Mouse (Mus musculus) ZHBTc4 (cell line): Measurements from ENCODE around the gene Ung.

Source experiments
- DNase-seq: peaks from one replicate; pipeline ENCODE4 v3.0.0-alpha.2; 2011; ENCODE audit warnings: low read depth, low spot score

Ung gene

DNA sequence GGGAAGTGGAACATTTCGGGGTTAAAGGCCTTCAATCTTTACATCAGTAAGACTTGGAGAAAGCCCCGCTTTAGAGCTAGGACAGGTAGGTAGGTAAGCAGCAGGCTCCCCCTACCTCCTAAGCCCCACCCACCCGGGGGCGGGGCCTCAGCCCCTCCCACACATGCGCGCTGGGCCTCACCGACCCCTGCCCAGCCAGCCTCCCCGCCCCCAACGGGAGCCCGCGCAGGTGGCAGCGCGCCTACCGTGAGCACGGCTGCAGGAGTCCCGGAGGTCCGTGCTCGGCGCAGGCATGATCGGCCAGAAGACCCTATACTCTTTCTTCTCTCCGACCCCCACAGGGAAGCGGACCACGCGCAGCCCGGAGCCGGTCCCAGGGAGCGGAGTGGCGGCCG is at the start of gene Ung:
Gene Ung (plus strand): TSS at position 176 of the 395 bp plus-strand sequence.
- peak; percentile 91 for DNase-seq

DNA sequence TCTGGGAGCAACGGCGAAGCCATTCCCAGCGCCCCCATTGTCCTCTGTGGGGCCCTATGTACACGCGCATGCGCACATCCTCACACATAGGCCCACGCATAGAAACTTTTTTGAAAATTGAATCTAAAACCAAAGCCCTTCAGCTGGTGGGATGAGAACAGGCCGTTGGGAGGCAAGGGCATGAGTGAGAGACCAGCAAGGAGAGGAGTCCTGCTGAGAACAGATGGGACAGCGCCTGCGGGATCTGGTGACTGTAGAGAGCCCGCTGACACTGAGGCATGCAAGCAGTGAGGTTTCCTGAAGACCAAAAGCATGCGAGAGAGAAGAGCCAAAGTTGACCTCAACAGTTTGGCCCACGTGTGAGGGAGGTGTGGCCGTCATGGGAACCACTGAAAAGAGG is 44.7 kb upstream of the Ung start:
- no peak for DNase-seq

DNA sequence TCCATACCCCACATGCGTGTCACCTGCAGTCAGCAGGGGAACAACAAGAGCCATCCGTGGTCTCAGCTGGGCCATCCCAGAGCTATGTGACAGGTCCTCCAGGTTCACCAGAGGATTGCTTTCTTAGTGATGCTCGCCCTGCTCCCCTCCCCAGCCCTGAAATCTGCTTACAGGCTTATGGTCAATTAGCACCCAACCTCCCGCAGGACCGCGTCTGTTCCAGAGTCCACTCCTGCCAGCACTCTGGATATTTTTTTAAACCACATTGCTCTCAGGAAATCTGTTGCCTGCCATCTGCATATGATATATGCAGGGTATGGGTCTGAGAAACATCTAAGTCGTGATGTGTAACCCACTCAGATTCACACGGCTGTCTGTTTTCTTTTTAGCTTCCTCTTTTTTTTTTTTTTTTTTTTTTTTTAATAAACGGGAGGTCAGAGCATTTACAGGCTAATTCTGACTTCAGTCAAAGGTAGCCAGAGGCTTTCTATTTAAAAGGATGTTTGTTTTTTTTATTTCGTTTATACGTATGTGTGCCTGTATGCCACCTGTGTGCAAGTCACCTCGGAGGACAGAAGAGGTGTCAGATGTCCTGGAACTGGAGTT is 42.2 kb upstream of the Ung start:
- no peak for DNase-seq

DNA sequence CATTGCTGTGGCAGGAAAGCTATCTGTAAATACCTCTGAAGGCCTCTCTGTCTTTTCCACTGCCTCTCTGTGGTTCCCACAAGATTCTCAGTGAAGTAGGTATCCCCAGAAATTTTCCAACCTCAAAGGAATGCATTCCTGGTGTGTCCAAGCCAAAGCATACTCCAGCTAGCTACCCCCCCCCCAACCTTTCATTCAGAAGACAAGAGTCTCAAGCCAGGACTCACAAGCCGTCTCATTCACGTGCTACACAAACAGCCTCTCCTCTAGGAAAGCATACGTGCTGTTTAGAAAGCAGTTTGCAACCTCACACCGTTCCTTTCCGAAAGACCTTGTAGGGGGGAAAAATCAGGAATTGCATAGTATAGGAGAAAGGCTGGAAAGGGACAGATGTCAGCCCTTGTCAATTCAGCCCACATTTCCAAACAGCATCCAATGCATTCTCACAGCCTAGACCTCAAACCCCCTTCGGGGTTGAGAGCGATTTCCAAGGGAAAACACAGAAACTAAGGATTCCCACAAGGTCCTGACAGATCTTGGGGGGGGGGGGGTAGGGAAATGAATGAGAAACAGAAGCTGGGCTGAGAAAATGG is 39.7 kb upstream of the Ung start:
- no peak for DNase-seq

DNA sequence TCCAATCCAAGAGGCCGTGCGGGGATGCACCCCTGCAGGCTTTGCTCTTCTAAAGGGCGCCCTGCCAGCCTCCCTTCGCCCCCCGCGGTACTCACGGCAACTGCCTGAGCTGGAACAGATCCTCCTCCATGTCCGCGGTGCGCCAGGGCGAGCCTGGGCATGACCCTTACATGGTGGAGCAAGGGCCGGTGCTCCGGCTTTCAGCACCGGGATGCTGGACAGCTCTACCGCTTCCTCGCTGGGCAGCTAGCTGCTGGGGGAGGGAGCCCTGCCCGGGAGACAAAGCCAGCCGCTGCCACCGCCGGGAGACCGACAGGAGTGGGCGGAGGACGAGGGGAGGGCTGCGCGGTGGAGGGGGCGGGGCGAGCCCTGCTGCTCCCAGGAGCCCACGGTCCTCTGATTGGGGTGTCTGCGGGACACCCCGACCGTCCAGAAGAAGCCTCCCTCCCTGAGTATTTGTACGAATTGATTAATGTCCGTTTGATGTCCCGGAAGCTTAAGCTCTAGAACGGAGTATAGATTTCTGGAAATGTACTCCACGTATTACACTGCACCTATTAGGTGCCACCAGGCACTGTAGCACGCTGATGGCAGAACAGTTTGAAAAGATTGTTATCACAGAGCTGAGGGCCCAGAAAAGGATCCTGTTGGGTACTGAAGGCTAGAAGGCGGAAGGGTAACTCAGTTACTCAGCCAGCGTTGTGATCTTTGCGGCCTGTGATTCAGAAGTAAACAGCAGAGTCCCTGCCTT is 39.0 kb upstream of the Ung start, which contains the start of gene Svop:
Gene Svop (minus strand): TSS at position 514 of the 751 bp plus-strand sequence.
- DNase-seq, result peak; percentile 92

DNA sequence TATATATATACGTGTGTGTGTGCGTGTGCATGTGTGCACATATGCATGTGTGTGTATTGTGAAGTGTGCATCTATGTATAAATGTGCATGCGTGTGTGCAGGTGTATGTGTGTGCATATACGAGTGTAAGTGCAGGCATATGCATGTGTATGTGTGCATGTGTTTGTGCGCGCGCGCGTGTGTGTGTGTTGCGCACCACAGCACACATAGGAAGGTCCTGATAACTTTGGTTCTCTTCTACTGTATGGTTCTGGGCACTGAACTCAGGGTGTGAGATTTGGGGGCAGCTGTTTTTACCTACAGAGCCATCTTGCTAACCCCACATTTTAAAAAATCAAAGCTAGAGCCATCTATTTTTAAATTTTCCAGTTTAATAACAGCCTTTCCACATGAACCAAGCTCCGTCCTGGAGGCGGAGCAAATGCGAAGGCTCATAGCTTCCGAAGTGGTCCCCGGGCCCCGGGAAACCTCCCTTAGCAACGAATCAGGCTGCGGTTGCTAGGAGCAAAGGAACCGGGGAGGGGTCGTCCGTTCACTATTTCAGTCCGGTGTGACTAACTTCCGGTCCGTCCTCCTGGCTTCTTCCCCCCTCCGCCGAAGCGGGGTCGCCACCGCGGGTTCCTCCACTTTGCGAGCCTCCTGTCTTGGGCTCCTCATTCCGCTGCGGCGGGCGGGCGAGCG is 30.3 kb upstream of the Ung start:
- DNase-seq, result peak; percentile 96

DNA sequence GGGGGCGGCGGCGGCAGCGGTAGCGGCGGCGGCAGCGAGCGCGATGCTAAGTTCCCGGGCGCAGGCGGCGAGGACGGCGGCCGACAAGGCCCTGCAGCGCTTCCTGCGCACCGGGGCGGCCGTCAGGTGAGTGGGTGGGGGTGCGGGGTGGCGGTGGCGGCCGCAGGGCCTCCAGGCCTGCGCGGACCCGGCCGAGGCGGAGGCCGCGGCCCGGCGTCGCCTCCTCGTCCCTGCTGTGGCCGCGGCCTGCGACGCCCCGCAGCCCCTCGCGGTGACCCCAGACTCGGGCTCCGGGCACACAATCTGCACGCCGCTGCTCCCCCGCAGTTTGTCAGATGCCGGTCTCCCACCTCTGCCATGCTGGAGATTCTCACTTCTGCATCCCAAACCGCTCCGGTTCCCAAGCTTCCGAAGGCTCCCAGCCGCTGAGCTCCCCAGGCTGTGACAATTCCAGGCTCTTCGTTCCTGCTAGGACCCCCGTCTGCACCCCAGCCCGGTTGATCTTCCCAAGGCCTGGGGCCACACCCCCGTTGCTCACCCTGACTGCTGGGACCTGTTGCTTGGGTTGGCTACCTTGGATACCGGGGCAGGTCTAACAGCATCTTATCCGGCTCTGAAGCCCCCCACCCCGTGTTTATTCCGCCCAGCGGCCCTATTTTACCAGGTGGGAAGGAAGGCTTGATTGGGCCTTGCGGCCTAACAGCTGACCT is 29.6 kb upstream of the Ung start:
- DNase-seq, result no peak

DNA sequence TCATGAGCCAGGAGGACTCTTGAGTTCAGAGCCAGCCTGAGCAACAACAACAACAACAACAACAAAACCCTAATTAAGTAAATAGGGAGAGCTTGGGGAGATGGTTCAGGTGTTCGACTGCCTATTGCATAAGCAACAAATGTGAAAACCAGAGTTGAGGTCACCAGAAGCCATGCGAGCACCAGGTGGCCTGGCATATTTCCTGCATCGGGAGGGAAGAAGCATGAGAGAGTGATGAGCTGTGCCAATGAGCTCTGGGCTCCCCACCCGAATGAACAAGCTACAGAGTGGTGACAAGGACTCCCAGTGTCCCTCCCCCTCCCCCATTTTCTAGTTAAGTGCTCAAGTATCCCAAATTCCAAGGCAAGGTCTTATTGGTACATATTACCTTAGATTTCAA is 28.3 kb upstream of the Ung start:
- no peak for DNase-seq

DNA sequence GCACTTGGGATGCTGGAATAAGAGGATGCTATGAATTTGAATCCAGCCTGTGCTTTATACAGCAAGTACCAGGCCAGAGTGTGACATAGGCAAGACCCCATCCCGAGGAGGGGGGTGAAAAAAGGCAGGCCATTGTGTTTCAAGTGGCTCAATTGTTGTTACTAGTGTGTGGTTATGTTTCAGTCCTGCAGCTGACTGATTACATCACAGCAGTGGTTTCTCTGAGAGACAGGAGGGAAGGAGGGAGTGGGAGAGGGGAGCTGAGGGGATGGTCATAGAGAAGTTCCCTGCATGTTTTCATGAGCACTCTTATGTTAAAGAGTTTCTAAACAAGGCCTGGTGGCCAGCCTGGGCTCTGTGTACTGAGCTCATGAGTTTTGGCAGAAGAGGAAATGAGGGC is 27.4 kb upstream of the Ung start:
- DNase-seq, result no peak

DNA sequence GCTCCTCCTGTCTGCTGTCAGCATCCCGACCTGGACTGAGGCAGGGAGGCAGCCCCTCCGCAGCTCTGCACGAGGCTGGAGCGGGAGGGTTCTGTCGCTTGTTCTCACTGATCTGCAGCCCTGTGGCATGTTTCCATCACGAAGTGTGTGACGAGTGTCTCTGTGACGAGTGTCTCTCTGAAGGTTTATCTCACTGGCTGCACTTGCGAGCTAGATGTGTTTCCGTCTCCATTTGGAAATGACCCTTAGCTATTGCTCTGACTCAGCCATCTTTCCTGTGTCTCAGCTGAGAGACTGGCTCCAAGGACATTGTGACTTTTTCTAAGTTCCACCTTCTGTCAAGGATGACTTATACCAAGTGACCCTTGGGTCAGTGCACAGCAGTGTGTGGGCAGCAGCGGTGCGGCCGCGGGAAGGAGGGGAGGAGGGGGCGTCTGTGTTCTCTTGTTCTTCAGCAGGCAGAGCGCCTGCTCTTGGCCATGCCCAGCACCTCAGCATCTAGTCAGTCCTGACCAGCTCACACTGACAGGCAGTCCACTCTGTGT is 23.7 kb upstream of the Ung start:
- no peak for DNase-seq

DNA sequence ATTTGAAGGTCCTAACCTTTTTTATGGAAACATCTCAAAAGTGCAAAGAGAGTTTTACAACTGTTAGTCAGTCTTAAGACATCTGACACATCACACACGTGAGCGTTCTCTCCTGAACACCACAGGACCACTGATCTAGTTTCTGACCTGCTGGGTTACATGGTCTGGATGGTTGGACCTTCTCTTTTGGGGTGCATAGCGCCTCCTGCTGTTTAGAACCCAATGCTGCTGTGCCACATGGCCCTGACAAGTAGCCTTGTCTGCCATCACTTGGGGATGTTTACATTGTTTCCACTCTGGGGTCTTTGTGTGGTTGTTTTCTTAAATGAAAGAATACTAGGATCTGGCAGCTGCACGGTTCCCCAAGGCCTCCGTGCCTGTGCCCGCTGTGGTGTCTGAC is 16.9 kb upstream of the Ung start:
- DNase-seq, result peak; percentile 63

DNA sequence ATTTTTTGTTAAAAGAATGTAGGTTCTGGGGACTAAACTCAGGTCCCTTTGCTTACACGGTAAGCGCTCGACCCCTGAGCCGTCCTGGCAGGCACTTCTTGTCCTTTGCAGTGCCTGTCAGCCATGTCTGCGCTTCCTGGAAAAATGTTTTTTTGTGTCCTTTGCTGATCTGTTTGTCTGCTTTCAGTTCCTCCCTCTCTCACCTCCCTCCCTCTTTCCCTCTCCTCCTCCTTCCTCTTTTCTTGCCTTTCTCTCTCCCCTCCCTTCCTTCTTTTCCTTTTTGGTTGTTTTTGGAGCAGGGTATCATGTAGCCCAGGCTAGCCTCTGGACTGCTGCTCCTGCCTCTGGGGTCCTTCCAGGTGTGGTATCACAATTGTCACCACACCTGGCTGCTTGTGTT is 15.2 kb upstream of the Ung start:
- DNase-seq, result no peak

DNA sequence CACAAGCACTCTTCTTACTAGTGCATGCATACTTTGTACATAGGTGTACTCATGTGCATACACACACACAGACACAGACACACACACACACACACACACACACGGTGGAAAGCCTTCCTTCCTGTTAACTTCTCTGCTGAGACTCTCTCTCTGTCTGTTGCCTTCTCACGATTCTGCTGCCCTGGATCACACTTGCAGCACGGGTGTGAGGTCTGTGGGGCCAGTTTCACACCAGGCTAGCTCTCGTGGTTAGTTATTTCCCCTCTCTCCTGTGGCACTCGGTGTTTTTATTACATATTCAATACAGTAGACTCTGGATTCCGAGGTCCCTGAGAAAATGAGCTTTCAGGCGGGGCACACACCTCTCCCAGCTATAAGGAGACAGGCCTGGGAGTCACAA is 13.6 kb upstream of the Ung start:
- DNase-seq, result no peak

DNA sequence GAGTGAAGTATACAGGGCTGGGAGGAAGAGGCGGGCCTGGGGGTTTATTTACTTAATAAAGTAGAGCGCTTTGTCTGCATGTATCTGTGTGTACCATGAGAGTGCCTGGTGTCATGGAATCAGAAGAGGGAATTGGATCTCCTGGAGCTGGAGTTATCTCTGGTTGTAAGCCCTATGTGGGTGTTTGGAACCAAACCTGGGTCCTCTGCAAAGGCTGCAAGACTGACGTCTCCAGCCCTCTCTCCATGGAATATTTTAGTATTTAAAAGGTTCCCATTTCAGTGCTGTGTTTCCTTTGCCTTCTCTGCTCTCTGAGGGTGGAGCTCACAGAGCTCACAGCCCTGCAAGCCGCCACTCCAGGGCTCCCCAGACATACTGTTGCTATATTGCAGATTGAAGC is 10.4 kb upstream of the Ung start:
- no peak for DNase-seq

DNA sequence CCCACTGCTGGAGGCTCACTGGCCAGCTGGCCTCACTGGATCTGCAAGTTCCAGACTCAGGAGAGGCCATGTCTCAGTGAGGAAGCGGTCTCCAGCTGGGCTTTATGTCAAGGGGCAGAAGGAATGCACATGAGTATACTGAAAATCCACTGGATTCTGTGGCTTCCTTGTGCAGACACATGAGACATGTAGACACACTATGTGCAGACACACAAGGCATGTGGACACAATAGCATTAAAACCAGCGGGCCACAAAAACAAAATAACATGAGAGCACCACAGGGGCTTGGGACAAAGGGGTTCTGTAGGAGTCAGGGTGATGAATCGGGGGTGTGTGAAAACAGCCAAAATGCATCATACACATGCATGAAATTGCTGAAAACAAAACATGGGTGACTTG is 4.2 kb upstream of the Ung start:
- DNase-seq, result no peak

DNA sequence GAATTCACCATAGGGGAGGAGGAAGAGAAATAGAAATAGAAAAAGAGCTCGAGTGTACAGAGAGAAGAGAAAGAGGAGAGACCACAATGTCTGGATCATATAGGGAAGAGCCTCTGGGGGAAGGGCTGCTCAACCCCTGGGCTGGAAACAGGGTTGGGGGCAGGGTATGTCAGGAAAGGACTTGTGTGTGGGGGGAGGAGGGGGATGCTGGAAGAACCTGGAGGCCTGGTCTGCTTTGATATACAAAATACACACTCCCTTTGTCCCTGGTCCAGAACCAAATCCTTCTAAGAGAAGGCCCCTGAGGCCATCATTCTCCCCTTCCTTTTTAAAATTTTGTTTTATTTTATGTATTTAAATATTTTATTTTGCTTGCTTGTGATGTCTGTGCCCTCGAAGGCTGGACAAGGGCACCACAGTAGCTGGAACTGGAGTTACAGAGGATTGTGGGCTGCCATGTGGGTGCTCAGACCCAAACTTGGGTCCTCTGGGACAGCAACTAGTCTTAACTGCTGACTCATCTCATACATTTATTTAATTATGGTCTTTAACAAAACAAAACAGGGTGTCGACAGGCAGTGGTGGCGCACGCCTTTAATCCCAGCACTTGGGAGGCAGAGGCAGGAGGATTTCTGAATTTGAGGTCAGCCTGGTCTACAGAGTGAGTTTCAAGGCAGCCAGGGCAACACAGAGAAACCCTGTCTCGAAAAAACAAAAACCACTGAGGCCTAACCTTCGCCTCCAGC is 3.5 kb upstream of the Ung start:
- DNase-seq, result peak; percentile 74

DNA sequence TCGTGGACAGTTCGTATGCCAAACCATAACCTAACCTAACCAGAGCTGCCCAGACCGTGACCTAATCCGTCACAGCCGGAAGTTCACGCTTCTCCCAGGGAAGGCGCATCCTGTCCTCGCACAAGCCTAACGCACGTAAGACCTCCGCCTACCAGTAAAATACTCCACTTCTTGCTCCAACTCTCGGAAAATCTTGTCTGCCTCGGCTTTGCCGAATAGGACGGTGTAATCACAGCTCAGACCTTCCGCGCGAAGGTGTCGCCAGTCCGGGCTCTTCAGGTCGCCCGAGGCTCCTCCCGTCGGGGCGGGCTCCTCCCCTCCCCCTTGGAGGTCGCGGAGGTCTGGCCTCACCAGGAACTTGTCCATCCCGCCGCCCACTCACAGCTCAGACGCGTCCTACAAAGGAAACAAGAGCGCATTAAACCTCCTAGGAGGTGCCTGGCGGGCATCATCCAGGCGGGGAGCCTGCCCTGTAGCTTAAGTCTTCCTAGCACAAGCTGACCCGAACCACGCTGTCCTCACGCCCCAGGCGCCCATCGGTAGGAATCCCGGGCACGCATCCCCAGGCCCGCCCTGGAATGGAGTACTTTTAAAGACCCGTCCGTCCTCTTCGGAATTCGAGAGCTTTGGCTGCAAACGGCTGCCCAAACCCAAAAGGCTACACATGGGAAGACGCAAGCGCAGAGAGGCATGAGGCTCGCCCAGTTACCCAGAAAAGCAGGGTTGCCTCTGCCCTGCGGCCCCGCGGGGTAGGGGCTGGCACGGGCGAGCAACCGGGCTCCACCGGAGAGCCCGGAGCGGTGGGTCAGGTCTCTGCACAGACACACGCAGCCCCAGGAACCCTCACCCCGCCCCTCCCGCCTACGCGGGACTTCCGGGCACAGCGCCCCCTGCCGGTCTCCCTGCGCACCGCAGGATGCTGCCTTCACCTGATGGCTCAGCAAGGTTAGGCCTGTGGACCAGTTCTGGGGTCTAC is 2.5 kb upstream of the Ung start, which contains the start of gene Alkbh2:
Gene Alkbh2 (minus strand): TSS at position 845 of the 976 bp plus-strand sequence.
- peak; percentile 94 for DNase-seq

DNA sequence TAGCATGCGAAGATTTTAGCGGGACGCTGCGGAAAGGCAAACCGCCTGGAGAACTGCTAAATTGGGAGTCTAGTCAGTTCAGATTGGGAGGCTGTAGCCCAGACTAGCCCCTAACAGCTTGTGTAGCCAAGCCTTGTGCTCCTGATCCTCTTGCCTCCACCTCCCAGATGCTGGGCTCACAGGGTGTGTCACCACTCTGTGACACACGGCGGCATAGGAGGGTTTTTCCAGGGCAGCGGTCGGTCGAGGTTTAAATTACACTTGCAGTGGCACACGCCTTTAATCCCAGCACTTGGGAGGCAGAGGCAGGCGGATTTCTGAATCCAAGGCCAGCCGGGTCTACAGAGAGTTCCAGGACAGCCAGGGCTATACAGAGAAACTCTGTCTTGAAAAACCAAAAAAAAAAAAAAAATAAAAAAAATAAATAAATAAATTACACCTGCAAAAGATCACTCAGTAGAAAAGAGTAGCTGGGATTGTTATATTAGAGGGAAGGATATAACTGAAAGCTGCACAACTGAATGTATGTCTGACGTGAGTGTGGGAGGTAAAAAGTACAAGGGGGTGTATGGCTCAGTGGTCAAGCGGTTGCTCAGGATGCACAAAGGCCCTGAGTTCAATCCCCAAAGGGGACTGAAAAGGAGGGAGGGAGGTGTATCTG is 506 bp upstream of the Ung start:
- peak; percentile 63 for DNase-seq
